Mouse (Mus musculus): ENCODE data around the gene Nr1d1.

Gene Nr1d1

DNA sequence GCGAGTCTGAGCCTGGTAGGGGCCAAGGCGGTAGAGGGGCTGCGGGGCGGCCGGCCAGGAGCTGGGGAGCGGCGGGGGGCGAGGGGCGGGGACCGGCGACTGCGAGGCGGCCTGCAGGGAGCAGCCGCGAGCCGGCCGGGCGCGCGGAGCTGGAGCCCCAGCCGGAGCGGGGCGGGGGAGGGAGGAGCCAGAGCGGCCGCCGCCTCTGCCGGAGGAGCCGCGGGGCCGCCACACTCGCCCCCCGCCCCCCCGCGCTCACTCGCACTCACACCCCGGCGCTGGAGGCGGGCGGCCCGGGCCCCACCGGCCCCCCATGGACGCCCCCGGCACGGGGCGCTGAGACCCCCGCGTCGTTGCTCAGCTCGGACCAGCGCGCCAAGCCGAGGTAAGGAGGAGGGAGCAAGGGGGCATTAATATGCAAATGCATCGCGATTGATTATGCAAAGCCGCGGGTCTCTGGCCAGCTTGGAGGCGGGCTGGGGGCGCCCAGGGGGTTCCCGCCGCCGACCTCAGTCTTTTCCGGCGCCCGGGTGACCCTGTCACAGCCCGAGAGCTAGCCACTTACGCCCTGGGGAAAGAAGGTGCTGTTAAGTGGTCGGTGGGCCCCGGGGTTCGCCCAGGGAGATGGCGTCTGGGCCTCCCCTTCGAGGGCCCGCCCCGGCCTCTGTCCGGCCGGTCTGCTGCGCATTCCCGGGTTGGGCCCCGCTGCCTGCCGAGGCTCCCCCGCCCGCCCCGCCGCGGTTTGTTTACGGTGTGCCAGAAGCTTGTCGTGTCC, 33.3 kb downstream of the Nr1d1 start:
- in situ Hi-C loops (cut with MboI; ENCODE audit: unreplicated experiment in 2 of 2), result loop anchor here in 1 of 2 experiments (10.0 kb wide), 1 partner anchor 747 kb away; the partner anchor contains the start of gene Arl5c

DNA sequence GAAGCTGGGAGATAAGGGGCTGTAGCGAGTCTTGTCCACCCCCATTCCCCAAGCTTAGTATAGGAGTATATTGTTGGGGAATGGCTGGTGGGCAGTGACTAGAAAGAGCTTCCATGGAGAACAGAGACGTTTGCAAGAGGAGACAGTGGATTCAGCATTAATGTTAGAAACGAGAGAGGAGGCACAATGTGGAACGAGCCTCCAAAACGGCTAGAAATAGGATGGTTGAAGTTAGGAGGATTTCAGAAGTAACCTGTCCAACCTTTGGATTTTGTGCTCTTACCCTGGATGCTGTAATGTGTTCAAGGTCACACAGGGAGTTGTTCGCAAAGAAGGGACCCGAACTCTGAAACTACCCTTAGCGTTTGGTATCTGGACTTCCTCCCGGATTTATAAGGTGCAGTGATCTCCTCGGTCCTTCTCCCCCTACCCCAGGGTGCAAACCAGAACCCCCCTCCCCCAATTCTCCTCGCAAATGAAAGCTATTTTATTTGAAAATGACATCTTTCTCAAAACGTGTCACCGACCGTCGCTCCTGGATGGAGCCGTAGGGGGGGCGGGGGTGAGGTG, 34.0 kb downstream of the Nr1d1 start:
- in situ Hi-C loops (cut with MboI; ENCODE audit: unreplicated experiment in 2 of 2), result loop anchor here in 1 of 2 experiments (10.0 kb wide), 1 partner anchor 746 kb away; the partner anchor contains the start of gene Arl5c

DNA sequence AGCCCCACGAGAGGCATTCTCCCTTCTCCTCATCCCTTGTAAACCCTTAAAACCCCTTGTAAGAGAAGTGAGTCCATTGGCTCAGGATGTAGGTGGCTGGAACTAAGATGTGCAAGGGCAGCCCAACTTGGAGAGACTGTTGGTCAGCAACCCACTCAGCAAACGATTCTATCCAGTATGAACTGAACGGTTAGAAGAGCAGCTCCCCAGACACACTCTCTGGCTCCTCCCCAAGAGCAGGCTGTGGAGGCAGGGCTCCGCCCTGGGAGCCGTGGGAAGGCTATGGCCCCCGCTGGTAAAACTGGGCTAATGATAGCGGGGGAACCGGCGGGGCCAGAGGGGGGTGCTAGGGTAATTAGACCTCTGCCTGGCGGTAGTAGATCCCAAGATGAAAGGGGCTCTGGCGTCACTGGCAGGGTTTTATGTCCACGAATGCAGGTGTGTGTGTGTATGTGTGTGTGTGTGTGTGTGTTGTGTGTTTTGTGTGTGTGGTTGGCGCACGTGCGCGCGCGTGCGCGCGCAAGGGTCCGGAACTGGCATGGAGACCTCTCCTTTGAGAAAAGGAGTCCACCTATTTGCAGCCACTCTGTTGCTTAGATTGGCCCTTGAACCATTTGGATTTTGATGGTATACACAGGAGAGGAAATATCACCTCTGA, 34.6 kb downstream of the Nr1d1 start, which contains the start of gene Thra:
Gene Thra (plus strand): TSS at position 246 of the 658 bp plus-strand sequence.
- in situ Hi-C loops (cut with MboI; ENCODE audit: unreplicated experiment in 2 of 2), result loop anchor here in 1 of 2 experiments (10.0 kb wide), 1 partner anchor 746 kb away; the partner anchor contains the start of gene Arl5c

DNA sequence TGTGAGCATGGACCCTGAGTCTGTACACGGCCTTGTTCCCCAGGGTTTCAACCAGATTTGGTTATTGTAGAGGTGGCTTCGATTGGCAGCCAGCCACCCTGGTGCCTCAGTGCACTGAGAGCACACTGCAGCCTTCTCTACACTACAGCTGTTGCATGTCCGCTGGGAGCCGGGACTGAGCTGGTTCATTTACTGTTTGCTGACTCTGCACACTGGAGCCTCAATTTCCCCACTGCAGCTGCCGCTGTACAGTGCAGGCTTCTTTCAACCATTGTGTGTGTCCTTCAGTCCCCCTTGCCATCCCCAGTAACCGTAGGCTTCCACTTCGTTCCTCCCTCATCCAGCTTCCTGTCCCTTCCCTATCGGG, 35.1 kb downstream of the Nr1d1 start:
- in situ Hi-C loops (cut with MboI; ENCODE audit: unreplicated experiment in 2 of 2), result loop anchor here in 1 of 2 experiments (10.0 kb wide), 1 partner anchor 745 kb away; the partner anchor contains the start of gene Arl5c

DNA sequence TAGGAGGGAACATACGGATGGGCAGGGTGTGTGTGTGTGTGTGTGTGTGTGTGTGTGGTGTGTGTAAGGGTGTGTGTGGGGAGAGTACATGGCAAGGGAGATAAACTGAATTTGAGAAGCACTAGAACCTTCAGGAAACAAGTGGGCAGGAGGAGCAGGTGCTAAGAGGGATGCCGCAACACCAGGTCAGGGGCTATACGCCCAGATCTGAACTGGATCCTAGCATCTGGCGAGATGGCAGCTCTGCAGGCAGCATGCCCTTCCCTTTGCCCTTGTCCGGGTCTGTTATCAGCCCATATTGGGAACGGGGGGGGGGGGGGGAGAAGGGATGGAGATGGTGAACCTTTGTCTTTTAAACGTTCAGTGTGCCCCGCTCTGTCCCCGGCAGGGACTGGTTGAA, 36.2 kb downstream of the Nr1d1 start:
- in situ Hi-C loops (cut with MboI; ENCODE audit: unreplicated experiment in 2 of 2), result loop anchor here in 1 of 2 experiments (5.0 kb wide), 1 partner anchor 38 kb away; the partner anchor contains the start of gene Nr1d1

DNA sequence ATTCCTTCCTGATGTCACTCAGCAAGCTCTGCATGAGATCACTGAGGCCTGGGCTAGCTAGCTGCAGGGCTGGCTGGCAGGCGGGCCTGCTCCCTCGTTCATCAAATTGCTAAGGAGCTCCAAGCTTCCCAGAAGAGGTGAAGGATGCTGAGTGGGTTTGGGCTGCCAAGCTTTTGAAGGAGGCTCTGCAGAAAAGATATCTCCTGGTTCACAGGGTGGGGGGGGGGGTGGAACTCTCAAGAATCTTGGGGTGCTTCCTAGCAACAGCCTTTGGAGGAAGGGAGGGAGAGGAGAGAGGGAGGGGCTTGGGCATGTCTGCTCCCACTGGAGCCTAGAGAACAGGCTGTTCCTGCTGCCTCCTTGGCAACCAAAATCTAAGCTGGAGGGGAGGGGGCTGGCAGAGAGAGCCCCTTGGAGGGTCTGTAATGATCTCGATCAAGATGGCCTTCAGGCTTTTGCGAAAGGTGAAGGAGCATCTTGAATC, 36.7 kb downstream of the Nr1d1 start:
- in situ Hi-C loops (cut with MboI; ENCODE audit: unreplicated experiment in 2 of 2), result loop anchor here in 1 of 2 experiments (5.0 kb wide), 1 partner anchor 39 kb away; the partner anchor contains the start of gene Nr1d1

DNA sequence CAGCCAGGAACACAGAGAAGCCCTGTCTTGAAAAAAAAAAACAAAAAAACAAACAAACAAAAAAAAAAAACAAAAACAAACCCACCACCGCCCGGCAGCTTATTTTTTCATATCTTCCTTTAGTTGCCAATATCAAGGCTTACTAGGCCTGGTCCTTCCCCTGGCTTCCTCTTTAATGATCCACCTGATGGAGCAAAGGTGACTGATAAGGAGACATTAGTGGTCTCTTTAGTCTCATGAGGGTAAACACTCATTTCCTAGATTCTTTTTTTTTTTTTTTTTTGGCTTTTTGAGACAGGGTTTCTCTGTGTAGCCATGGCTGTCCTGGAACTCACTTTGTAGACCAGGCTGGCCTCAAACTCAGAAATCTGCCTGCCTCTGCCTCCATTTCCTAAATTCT, 37.9 kb downstream of the Nr1d1 start:
- in situ Hi-C loops (cut with MboI; ENCODE audit: unreplicated experiment in 2 of 2), result loop anchor here in 1 of 2 experiments (5.0 kb wide), 1 partner anchor 40 kb away; the partner anchor contains the start of gene Nr1d1

DNA sequence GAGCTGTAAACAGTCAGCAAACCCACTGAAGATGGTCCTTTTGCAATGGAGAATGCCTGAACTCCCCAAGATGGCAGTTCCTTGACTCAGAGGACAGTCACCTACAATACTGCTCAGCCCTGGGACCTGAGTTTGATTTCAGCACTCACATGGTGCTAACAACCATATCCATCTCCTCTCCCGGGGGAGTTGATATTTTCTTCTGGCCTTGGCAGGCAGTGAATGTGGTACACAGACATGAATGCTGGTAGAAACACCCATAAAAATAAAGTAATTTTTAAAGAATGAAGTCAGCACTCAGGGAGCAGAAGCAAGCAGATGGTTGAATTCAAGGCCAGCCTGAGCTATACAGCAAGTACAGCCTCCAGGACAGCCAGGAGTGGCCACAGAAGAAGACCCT, 39.0 kb downstream of the Nr1d1 start:
- in situ Hi-C loops (cut with MboI; ENCODE audit: unreplicated experiment in 2 of 2), result loop anchor here in 1 of 2 experiments (5.0 kb wide), 1 partner anchor 41 kb away; the partner anchor contains the start of gene Nr1d1

DNA sequence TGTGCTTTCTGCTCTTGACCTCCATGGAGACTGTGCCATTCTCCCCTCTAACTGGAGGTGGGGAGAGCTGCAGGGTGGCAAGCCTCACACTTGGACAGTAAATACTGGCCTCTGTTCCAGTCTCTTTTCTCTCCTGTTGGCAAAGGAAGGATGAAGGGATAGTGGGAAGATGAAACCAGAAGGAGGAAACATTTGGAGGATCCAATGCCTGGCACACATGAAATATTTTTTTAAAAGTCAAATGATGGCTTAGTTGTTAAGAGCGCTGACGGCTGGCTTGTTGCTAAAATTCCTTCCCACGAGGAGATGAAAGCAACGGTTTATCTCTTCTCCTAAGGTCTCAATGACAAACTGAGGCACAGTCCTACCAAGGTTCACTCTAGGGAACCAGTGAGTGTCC, 40.0 kb downstream of the Nr1d1 start:
- in situ Hi-C loops (cut with MboI; ENCODE audit: unreplicated experiment in 2 of 2), result loop anchor here in 1 of 2 experiments (5.0 kb wide), 1 partner anchor 42 kb away; the partner anchor contains the start of gene Nr1d1

DNA sequence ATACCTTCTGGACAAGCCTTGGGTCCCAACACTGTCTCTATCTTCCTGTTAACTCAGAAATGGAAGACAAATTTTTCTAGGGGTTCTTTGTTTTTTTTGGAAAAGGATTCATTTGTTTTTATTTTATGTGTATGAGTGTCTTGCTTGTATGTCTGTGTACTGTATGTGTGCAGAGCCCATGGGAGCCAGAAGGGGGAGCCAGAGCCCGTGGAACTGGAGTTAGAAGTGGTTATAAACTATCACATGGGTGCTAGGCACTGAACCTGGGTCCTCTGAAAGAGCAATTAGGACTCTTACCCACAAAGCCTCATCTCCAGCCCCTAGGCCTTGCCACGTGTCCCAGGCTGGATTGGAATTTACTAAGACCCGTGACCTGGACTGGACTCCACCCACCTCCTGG, 41.1 kb downstream of the Nr1d1 start:
- in situ Hi-C loops (cut with MboI; ENCODE audit: unreplicated experiment in 2 of 2), result no loop called here

DNA sequence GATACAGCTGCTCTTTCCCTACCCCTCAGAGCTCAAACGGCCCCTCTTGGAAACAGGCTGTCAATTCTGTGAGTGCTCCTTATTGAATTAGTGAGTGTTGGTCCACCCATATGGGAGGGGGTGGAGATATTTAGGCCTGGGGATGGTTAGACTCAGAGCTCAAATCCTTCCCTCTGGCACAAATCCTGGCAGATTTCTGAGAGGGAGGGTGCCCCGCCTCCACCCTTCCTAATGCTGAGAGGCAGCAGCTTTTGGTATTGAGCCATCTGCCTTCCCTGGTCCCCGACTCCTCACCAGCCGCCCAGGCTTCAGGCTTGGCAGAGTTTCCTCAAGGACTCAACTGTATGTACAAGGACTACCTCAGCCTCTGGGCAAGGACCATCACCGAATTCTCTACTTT, 44.0 kb downstream of the Nr1d1 start:
- in situ Hi-C loops (cut with MboI; ENCODE audit: unreplicated experiment in 2 of 2), result no loop called here

DNA sequence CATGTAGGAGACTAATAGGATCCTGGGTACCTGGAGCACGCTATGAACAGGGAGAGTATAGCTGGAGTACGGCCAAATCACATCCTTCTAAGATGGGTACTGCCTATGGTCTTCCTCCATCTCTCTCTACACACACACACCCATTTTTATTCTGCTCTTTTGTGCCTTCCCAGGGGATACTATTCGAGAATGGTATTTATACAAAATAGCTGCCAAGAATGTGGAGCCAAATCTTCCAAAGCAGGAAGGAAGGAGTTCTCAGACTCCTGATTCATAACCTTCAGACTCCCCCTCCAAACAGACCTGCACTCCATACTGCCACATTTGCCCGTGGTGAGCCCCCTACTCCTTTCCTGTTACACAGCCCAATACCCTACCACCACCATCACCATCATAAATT, 44.4 kb downstream of the Nr1d1 start:
- in situ Hi-C loops (cut with MboI; ENCODE audit: unreplicated experiment in 2 of 2), result no loop called here

DNA sequence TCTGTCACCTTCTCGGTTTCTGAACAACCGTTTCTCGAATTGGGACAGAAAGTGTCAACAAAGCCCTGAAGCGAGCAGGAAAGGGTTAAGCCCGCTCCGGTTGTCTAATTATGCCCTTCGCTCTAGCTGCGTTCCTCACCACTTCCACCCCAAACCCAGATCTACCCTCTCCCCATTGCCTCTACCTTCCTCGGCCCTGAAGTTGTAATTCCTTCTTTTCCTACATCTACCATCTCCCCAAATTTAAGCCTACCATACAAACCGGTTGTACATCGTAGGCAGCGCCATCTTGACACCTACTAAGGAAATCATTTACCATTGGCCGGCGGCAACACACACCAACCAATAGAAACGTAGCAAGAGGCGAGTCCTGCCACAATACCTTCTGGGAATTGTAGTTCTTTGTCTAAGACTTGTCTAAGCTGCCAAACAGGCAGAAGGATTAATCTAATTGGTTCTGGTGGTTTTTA, 46.0 kb downstream of the Nr1d1 start, which contains the start of gene Med24:
Gene Med24 (minus strand): TSS at position 317 of the 470 bp plus-strand sequence.
- in situ Hi-C loops (cut with MboI; ENCODE audit: unreplicated experiment in 2 of 2), result no loop called here

DNA sequence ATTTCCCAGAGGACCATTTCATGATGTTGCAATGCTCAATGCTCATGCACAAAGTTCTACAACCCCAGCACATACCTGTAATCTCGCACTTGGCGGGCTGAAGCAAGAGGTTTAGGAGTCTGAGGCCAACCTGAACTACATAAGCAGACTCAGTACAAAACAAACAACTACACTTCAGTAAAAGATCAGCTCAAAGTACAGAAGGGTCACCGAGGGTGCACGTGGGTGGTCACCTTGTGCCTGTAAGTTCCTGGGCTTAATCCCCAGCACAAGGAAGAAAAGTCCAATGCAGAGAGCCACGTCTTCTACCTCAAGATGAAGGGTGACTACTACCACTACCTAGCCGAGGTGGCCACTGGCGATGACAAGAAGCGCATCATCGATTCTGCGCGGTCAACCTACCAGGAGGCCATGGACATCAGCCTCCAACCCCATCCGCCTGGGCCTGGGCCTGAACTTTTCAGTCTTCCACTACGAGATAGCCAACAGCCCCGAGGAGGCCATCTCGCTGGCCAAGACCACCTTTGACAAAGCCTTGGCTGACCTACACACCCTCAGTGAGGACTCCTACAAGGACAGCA, 49.1 kb downstream of the Nr1d1 start:
- in situ Hi-C loops (cut with MboI; ENCODE audit: unreplicated experiment in 2 of 2), result no loop called here

DNA sequence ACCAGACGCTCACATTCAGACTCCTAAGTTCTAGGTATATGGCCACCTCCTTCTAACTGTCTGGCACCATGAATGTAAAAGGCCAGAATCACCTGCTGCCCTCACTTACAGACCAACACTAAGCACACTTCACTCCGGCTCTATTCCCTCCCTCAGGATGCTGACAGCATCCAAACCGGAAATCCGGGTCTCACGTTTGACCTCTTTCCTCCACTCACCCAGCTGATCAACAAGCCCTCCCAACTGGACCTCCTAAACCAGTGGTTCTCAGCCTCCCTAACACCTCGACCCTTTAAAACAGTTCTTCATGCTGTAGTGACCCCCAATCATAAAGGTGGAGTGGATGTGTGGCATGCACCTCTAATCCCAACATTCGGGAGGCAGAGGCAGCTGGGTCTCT, 52.0 kb downstream of the Nr1d1 start:
- in situ Hi-C loops (cut with MboI; ENCODE audit: unreplicated experiment in 2 of 2), result loop anchor here in 1 of 2 experiments (25.0 kb wide), 1 partner anchor 1589 kb away; the partner anchor contains the start of gene Eif1

DNA sequence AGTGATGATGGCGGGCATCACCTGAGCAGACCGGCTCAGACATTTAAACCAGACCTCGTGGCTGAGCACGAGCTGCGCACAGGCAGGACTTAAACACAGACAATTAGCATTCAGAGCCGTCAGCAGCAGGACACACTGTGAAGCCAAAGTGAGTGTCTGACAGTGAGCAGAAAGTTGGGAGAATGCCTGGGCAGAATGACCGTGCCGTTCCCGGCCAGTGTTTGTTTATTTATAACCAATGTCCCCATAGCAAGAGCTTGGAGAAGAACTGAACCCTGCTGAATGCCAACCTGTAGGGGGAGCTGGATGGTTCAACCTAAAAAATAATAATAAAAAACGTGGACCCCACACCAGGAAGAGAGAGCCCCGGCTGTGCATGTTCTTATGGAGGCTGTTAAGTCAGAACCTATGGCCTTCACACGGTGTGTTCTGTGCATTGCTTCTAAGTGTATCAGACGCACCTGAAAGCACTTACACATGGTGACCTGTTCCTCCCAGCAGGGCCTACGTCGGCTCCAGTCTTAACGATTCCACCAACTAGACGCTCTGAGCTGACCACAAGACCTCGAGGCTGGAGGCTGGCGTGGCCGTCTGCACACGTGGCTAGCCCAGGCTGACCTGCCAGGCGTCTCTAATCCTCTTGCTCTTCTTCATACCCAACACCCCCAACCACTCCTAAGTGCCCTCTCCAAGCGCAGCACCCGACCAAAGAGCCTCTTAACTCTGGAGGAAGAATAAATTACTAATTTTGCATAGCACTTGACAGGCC, 53.5 kb downstream of the Nr1d1 start:
- in situ Hi-C loops (cut with MboI; ENCODE audit: unreplicated experiment in 2 of 2), result loop anchor here in 1 of 2 experiments (25.0 kb wide), 1 partner anchor 1591 kb away; the partner anchor contains the start of gene Eif1

DNA sequence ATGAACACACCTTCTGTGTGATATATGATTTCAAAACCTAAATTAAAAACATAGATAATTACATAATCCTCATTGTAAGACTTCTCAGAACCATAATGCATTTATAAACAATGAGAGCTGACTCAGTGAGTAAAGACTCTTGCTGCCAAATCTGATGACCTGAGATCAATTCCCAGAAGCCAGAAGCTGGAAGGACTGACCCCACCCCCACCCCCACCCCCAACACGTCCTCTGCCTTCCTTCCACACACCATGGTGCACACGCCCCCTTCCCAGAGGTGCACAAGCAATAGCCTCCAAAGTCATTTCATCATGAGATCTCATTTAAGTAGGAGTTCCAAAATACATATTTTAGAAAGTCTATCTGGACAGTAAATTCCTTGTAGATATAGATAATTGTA, 54.4 kb downstream of the Nr1d1 start:
- in situ Hi-C loops (cut with MboI; ENCODE audit: unreplicated experiment in 2 of 2), result loop anchor here in 1 of 2 experiments (25.0 kb wide), 1 partner anchor 1592 kb away; the partner anchor contains the start of gene Eif1

Measured in v-Abl transformed pro-B cells (cell line).